Mouse (Mus musculus) ES-E14 (cell line): ENCODE measurements at regions not wholly inside any gene's neighbourhood (a gene's known extent, or its start where the extent isn't known, plus 50 kb on each side); places are given as distances from the start of the nearest gene placed in this dataset.

Experiments
- DNase-seq: peaks from one replicate; pipeline ENCODE4 v3.0.0-alpha.2; 2013; ENCODE audit warnings: low read depth, low spot score
- H3K27ac ChIP-seq: 2 replicates; pipeline ENCODE4 v1.5.1; 2012; ENCODE audit warnings: low read depth, mild to moderate bottlenecking, low read length, moderate library complexity, mixed read lengths; ENCODE audit not compliant: poor library complexity, insufficient read depth, severe bottlenecking
- H3K36me3 ChIP-seq: 2 replicates; pipeline ENCODE4 v1.6.1; 2012; ENCODE audit warnings: mild to moderate bottlenecking, low read length, moderate library complexity, mixed read lengths; ENCODE audit not compliant: control insufficient read depth, poor library complexity, insufficient read depth, severe bottlenecking
- H3K4me1 ChIP-seq, 2 experiments: fragments of 150-350 bp in 1 of 2; sonication (generic) in 1 of 2; 2 replicates each; pipeline ENCODE4 v1.6.1; 2012; ENCODE audit warnings: low read length in 2 of 2, mild to moderate bottlenecking in 1 of 2, mixed read lengths in 1 of 2; ENCODE audit not compliant: control insufficient read depth in 2 of 2, insufficient read depth in 2 of 2, poor library complexity in 1 of 2
- H3K4me3 ChIP-seq, 2 experiments: fragments of 150-350 bp in 1 of 2; sonication (generic) in 1 of 2; 2 replicates each; pipeline ENCODE4 v1.5.1; 2012; ENCODE audit warnings: low read length in 2 of 2, low read depth in 1 of 2, mild to moderate bottlenecking in 1 of 2, mixed read lengths in 1 of 2; ENCODE audit not compliant: insufficient read depth in 1 of 2, poor library complexity in 1 of 2, severe bottlenecking in 1 of 2
- H3K9ac ChIP-seq: 2 replicates; pipeline ENCODE4 v1.6.1; 2012; ENCODE audit warnings: low read depth, mild to moderate bottlenecking, low read length, mixed read lengths; ENCODE audit not compliant: poor library complexity, insufficient read depth, severe bottlenecking
- H3K9me3 ChIP-seq: fragments of 150-350 bp; sonication (generic); 2 replicates; pipeline ENCODE4 v1.6.1; 2012; ENCODE audit warnings: low read depth, mild to moderate bottlenecking, low read length; ENCODE audit not compliant: control insufficient read depth, insufficient read depth
- CHD2 ChIP-seq: IDR thresholded peaks from 2 replicates; pipeline ENCODE4 v1.6.1; 2014; ENCODE audit warnings: mild to moderate bottlenecking, low read depth, low read length, inconsistent platforms
- HCFC1 ChIP-seq: IDR thresholded peaks from 2 replicates; pipeline ENCODE4 v1.6.1; 2012; ENCODE audit warnings: low read length, inconsistent platforms, borderline replicate concordance; ENCODE audit not compliant: insufficient read depth
- MAFK ChIP-seq: IDR thresholded peaks from 2 replicates; pipeline ENCODE4 v1.6.1; 2014; ENCODE audit warnings: mild to moderate bottlenecking, low read depth, low read length, inconsistent platforms; ENCODE audit not compliant: insufficient read depth
- ZC3H11A ChIP-seq: IDR thresholded peaks from 2 replicates; pipeline ENCODE4 v1.6.1; 2012; ENCODE audit warnings: low read depth, mild to moderate bottlenecking, inconsistent platforms, low read length, borderline replicate concordance
- ZNF384 ChIP-seq: IDR thresholded peaks from 2 replicates; pipeline ENCODE4 v1.6.1; 2012; ENCODE audit warnings: low read depth, low read length, inconsistent platforms
- in situ Hi-C, 2 experiments: fragments of 600-800 bp; cut with MboI; formaldehyde crosslinking; loops; one replicate each; pipeline ENCODE4 v1.15.1; 2025; ENCODE audit warnings: low sequenced_read_pairs in 2 of 2, inconsistent platforms in 1 of 2; ENCODE audit not compliant: unreplicated experiment in 2 of 2

DNA sequence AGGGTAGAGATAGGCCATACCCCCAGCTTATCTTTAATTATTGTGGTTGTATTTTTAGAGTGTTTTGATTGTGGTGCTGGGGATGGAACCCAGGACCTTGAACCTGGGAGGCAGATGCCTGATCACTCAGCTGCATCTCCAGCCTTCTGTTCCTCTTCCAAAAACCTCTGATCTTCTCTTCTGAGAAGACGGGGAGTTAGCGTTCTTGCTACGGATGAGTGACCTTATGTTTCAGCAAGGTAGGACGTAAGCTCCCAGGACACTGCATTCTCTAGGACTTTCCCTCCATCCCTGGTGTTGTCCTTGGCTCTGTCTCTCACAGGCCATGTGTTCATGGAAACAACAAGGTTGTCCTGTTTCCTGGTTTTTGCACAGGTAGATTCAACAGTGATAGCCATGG lies 140.0 kb upstream of the 1700016C15Rik start:
- no peaks in the 10 kb centered on the region for H3K36me3 ChIP-seq
- no peak for TF ChIP-seq MAFK
- TF ChIP-seq ZNF384: no peak
- TF ChIP-seq CHD2: no peak
- TF ChIP-seq ZC3H11A: no peak
- no peak for TF ChIP-seq HCFC1
- DNase-seq: no peak
- no peak overlapping the region for H3K27ac ChIP-seq
- H3K9me3 ChIP-seq: no peaks in the 10 kb centered on the region
- H3K9ac ChIP-seq: no peak overlapping the region
- no peaks in the 10 kb centered on the region for H3K4me1 ChIP-seq
- H3K4me3 ChIP-seq: no peak overlapping the region
- in situ Hi-C loops: no loop called here

DNA sequence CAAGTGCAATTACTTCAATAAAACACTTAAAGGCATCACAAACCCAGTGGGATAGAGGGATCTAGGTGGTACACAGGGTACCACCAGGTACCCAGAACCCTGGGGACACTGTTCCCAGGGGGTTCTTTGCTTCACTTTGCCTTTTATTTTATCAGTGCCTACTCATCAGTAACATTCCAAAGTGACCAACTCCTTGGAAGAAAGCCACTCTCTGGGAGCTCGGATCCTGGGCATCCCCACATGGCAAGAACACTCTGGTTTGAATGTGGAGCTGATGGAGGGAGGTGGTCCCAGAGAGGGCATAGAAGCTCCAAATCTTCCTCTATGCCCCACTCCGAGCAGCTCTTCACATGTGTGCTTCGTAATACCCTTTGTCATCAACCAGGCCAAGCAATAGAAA lies 137.9 kb upstream of the 1700016C15Rik start:
- no peak for TF ChIP-seq MAFK
- no peak for TF ChIP-seq ZNF384
- TF ChIP-seq HCFC1: no peak
- no peak for TF ChIP-seq ZC3H11A
- no peak for TF ChIP-seq CHD2

GRCm38 (mm10) chr1:177592337-177592736 lies 137.3 kb upstream of the 1700016C15Rik start:
- Histone ChIP-seq H3K4me3 (no peak overlapping the region), H3K36me3 (no peaks in the 10 kb centered on the region), H3K27ac (no peak overlapping the region), H3K4me1 (no peaks in the 10 kb centered on the region), H3K9ac (no peak overlapping the region), H3K9me3 (no peaks in the 10 kb centered on the region)
- in situ Hi-C loops: no loop called here
- DNase-seq: no peak
- no peak for TF ChIP-seq ZNF384

More for the DNA sequence above, 137.9 kb upstream of the 1700016C15Rik start:
- no peaks in the 10 kb centered on the region for H3K4me1 ChIP-seq
- H3K27ac ChIP-seq: no peak overlapping the region
- no peaks in the 10 kb centered on the region for H3K9me3 ChIP-seq
- DNase-seq: no peak
- in situ Hi-C loops: no loop called here
- no peaks in the 10 kb centered on the region for H3K36me3 ChIP-seq
- H3K9ac ChIP-seq: no peak overlapping the region
- no peak overlapping the region for H3K4me3 ChIP-seq

GRCm38 (mm10) chr1:177594341-177594740 lies 135.3 kb upstream of the 1700016C15Rik start:
- TF ChIP-seq ZNF384: no peak
- TF ChIP-seq HCFC1: no peak
- no peak for TF ChIP-seq CHD2
- no peak for TF ChIP-seq MAFK
- TF ChIP-seq ZC3H11A: no peak
- Histone ChIP-seq H3K9me3 (no peaks in the 10 kb centered on the region), H3K4me1 (no peaks in the 10 kb centered on the region), H3K36me3 (no peaks in the 10 kb centered on the region), H3K9ac (no peak overlapping the region), H3K27ac (no peak overlapping the region), H3K4me3 (no peak overlapping the region)
- in situ Hi-C loops: no loop called here
- no peak for DNase-seq

DNA sequence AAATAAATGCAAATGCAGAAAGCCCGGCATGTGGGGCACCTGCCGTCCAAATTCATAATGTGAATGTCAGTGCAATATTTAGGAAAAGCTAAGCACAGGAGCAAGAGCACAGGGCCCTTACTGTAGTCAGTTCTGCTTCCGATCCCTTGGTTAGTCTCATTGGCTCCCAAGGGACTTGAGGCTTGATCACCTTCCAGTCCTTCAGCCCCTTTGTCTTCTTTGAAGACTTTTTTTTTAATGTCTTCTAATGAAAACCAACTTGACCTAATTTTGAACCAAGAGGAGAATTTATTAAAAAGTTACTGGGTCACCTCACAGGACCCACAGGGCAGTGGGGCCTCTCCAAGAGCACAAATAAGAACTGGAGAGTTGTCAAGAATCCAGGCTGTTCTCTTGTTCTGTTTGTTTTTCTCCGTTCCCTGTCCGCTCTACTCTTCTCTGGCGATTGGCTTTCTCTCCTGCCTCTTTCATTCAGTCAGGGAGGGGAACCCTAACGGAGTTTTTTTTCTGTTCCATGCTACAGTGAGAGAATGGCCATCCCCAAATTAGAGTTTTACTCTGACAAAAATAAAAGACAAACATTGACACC lies 134.2 kb upstream of the 1700016C15Rik start:
- Histone ChIP-seq H3K4me1 (no peaks in the 10 kb centered on the region), H3K27ac (no peak overlapping the region), H3K36me3 (no peaks in the 10 kb centered on the region), H3K9me3 (no peaks in the 10 kb centered on the region), H3K9ac (no peak overlapping the region), H3K4me3 (no peak overlapping the region)
- TF ChIP-seq HCFC1: no peak
- TF ChIP-seq CHD2: no peak
- TF ChIP-seq ZC3H11A: no peak
- TF ChIP-seq ZNF384: no peak
- no peak for TF ChIP-seq MAFK
- in situ Hi-C loops: no loop called here
- no peak for DNase-seq
